Mouse (Mus musculus): ENCODE results near the gene Mylk4. TPM values are rescaled to one million over a fixed set of nuclear protein-coding genes. Genes with fewer than 3 reads are reported as not detected.

The Mylk4 gene
- 0.16 TPM in 1 of 2 replicates, not detected in the other for polyA plus RNA-seq (2014; fragmentation: Nextera tagmentation; extraction: Ambion mirVana)

- Histone ChIP-seq H3K27ac (ENCODE audit: low read depth, low read length) (no peak within 1 kb of the TSS), H3K9me3 (replicated peaks; ENCODE audit: control insufficient read depth, low read length) (no peaks in the 10 kb centered on the region), H3K36me3 (ENCODE audit: control insufficient read depth, insufficient read depth, low read length) (no peaks in the 10 kb centered on the region), H3K27me3 (ENCODE audit: control insufficient read depth, insufficient read depth, low read length) (no peaks in the 10 kb centered on the region), H3K4me2 (no peak within 1 kb of the TSS), H3K9ac (ENCODE audit: low read depth, low read length) (no peak within 1 kb of the TSS), H3K4me3 (ENCODE audit: low read depth, low read length) (no peak within 1 kb of the TSS), H3K4me1 (ENCODE audit: control insufficient read depth, insufficient read depth, low read length) (no peaks in the 10 kb centered on the region)
- ATAC-seq (replicated peaks; ENCODE audit: insufficient number of reproducible peaks, low FRiP score, low TSS enrichment), result no peak
- 72% methylated on average over 8 of the region's 8 CpGs for WGBS (ENCODE audit: insufficient replicate concordance)
These were observed at the start of gene Mylk4 for GRCm38 (mm10) chr13:32783816-32784215. Mylk4 (minus strand) TSS chr13:32783954.

GRCm38 (mm10) chr13:32833237-32833636 is 49.5 kb upstream of the Mylk4 start:
- H3K27me3 ChIP-seq (ENCODE audit: control insufficient read depth, insufficient read depth, low read length), result no peaks in the 10 kb centered on the region
- no peaks in the 10 kb centered on the region for H3K36me3 ChIP-seq (ENCODE audit: control insufficient read depth, insufficient read depth, low read length)
- no peak for ATAC-seq (replicated peaks; ENCODE audit: insufficient number of reproducible peaks, low FRiP score, low TSS enrichment)
- no peaks in the 10 kb centered on the region for H3K9me3 ChIP-seq (replicated peaks; ENCODE audit: control insufficient read depth, low read length)
- no peaks in the 10 kb centered on the region for H3K4me1 ChIP-seq (ENCODE audit: control insufficient read depth, insufficient read depth, low read length)
- 64% methylated on average over 6 of the region's 6 CpGs for WGBS (ENCODE audit: insufficient replicate concordance)
- H3K4me3 ChIP-seq (ENCODE audit: low read depth, low read length), result no peak overlapping the region
- no peak overlapping the region for H3K9ac ChIP-seq (ENCODE audit: low read depth, low read length)
- H3K27ac ChIP-seq (ENCODE audit: low read depth, low read length), result no peak overlapping the region
- no peak overlapping the region for H3K4me2 ChIP-seq

- Histone ChIP-seq H3K9me3 (replicated peaks; ENCODE audit: control insufficient read depth, low read length) (no peaks in the 10 kb centered on the region), H3K9ac (ENCODE audit: low read depth, low read length) (no peak overlapping the region), H3K4me1 (ENCODE audit: control insufficient read depth, insufficient read depth, low read length) (no peaks in the 10 kb centered on the region), H3K4me2 (no peak overlapping the region), H3K27me3 (ENCODE audit: control insufficient read depth, insufficient read depth, low read length) (no peaks in the 10 kb centered on the region), H3K27ac (ENCODE audit: low read depth, low read length) (no peak overlapping the region), H3K4me3 (ENCODE audit: low read depth, low read length) (no peak overlapping the region), H3K36me3 (ENCODE audit: control insufficient read depth, insufficient read depth, low read length) (no peaks in the 10 kb centered on the region)
- WGBS (ENCODE audit: insufficient replicate concordance), result 69% methylated on average over 3 of the region's 3 CpGs
- ATAC-seq (replicated peaks; ENCODE audit: insufficient number of reproducible peaks, low FRiP score, low TSS enrichment), result no peak
These were observed 49.0 kb upstream of the Mylk4 start for GRCm38 (mm10) chr13:32832776-32833175.

- no peak for ATAC-seq (replicated peaks; ENCODE audit: insufficient number of reproducible peaks, low FRiP score, low TSS enrichment)
- no peaks in the 10 kb centered on the region for H3K4me1 ChIP-seq (ENCODE audit: control insufficient read depth, insufficient read depth, low read length)
- no peaks in the 10 kb centered on the region for H3K36me3 ChIP-seq (ENCODE audit: control insufficient read depth, insufficient read depth, low read length)
- 81% methylated on average over 3 of the region's 3 CpGs for WGBS (ENCODE audit: insufficient replicate concordance)
- no peak overlapping the region for H3K9ac ChIP-seq (ENCODE audit: low read depth, low read length)
- no peak overlapping the region for H3K4me3 ChIP-seq (ENCODE audit: low read depth, low read length)
- no peaks in the 10 kb centered on the region for H3K27me3 ChIP-seq (ENCODE audit: control insufficient read depth, insufficient read depth, low read length)
- no peak overlapping the region for H3K4me2 ChIP-seq
- no peaks in the 10 kb centered on the region for H3K9me3 ChIP-seq (replicated peaks; ENCODE audit: control insufficient read depth, low read length)
- H3K27ac ChIP-seq (ENCODE audit: low read depth, low read length), result no peak overlapping the region
These were observed 47.9 kb upstream of the Mylk4 start for GRCm38 (mm10) chr13:32831505-32832273.

GRCm38 (mm10) chr13:32828886-32829285 is 45.1 kb upstream of the Mylk4 start:
- Histone ChIP-seq H3K36me3 (ENCODE audit: control insufficient read depth, insufficient read depth, low read length) (no peaks in the 10 kb centered on the region), H3K4me3 (ENCODE audit: low read depth, low read length) (no peak overlapping the region), H3K4me2 (no peak overlapping the region), H3K9me3 (replicated peaks; ENCODE audit: control insufficient read depth, low read length) (no peaks in the 10 kb centered on the region), H3K27me3 (ENCODE audit: control insufficient read depth, insufficient read depth, low read length) (no peaks in the 10 kb centered on the region), H3K27ac (ENCODE audit: low read depth, low read length) (no peak overlapping the region), H3K9ac (ENCODE audit: low read depth, low read length) (no peak overlapping the region), H3K4me1 (ENCODE audit: control insufficient read depth, insufficient read depth, low read length) (no peaks in the 10 kb centered on the region)
- ATAC-seq (replicated peaks; ENCODE audit: insufficient number of reproducible peaks, low FRiP score, low TSS enrichment), result no peak
- WGBS (ENCODE audit: insufficient replicate concordance), result 61% methylated on average over 4 of the region's 4 CpGs

- H3K4me1 ChIP-seq (ENCODE audit: control insufficient read depth, insufficient read depth, low read length), result no peaks in the 10 kb centered on the region
- H3K9ac ChIP-seq (ENCODE audit: low read depth, low read length), result no peak overlapping the region
- H3K27ac ChIP-seq (ENCODE audit: low read depth, low read length), result no peak overlapping the region
- WGBS (ENCODE audit: insufficient replicate concordance), result 50% methylated on average over 4 of the region's 4 CpGs
- ATAC-seq (replicated peaks; ENCODE audit: insufficient number of reproducible peaks, low FRiP score, low TSS enrichment), result no peak
- no peaks in the 10 kb centered on the region for H3K36me3 ChIP-seq (ENCODE audit: control insufficient read depth, insufficient read depth, low read length)
- no peaks in the 10 kb centered on the region for H3K9me3 ChIP-seq (replicated peaks; ENCODE audit: control insufficient read depth, low read length)
- no peaks in the 10 kb centered on the region for H3K27me3 ChIP-seq (ENCODE audit: control insufficient read depth, insufficient read depth, low read length)
- H3K4me3 ChIP-seq (ENCODE audit: low read depth, low read length), result no peak overlapping the region
- H3K4me2 ChIP-seq, result no peak overlapping the region
These were observed 44.2 kb upstream of the Mylk4 start for GRCm38 (mm10) chr13:32827951-32828350.

- Histone ChIP-seq H3K9me3 (replicated peaks; ENCODE audit: control insufficient read depth, low read length) (no peaks in the 10 kb centered on the region), H3K4me2 (no peak overlapping the region), H3K27ac (ENCODE audit: low read depth, low read length) (no peak overlapping the region), H3K27me3 (ENCODE audit: control insufficient read depth, insufficient read depth, low read length) (no peaks in the 10 kb centered on the region), H3K36me3 (ENCODE audit: control insufficient read depth, insufficient read depth, low read length) (no peaks in the 10 kb centered on the region), H3K4me3 (ENCODE audit: low read depth, low read length) (no peak overlapping the region), H3K4me1 (ENCODE audit: control insufficient read depth, insufficient read depth, low read length) (no peaks in the 10 kb centered on the region), H3K9ac (ENCODE audit: low read depth, low read length) (no peak overlapping the region)
- WGBS (ENCODE audit: insufficient replicate concordance), result 84% methylated on average over 3 of the region's 3 CpGs
- ATAC-seq (replicated peaks; ENCODE audit: insufficient number of reproducible peaks, low FRiP score, low TSS enrichment), result no peak
These were observed 43.5 kb upstream of the Mylk4 start for GRCm38 (mm10) chr13:32827111-32827822.

- Histone ChIP-seq H3K4me2 (no peak overlapping the region), H3K27ac (ENCODE audit: low read depth, low read length) (no peak overlapping the region), H3K36me3 (ENCODE audit: control insufficient read depth, insufficient read depth, low read length) (peaks cover 8% of the 10 kb centered on the region; the same call in 1 of the 2 replicates), H3K27me3 (ENCODE audit: control insufficient read depth, insufficient read depth, low read length) (no peaks in the 10 kb centered on the region), H3K4me3 (ENCODE audit: low read depth, low read length) (no peak overlapping the region), H3K9me3 (replicated peaks; ENCODE audit: control insufficient read depth, low read length) (no peaks in the 10 kb centered on the region), H3K4me1 (ENCODE audit: control insufficient read depth, insufficient read depth, low read length) (no peaks in the 10 kb centered on the region), H3K9ac (ENCODE audit: low read depth, low read length) (no peak overlapping the region)
- 88% methylated on average over 8 of the region's 8 CpGs for WGBS (ENCODE audit: insufficient replicate concordance)
- no peak for ATAC-seq (replicated peaks; ENCODE audit: insufficient number of reproducible peaks, low FRiP score, low TSS enrichment)
These were observed 41.8 kb upstream of the Mylk4 start for GRCm38 (mm10) chr13:32825546-32825945.
